Mouse (Mus musculus): ENCODE data around the gene Catsperd. TPM values are rescaled to one million over a fixed set of nuclear protein-coding genes. Genes with fewer than 3 reads are reported as not detected.
A peak's percentile ranks its signal among the peaks of the same experiment; 100 is the strongest.

Catsperd gene
- polyA plus RNA-seq, 1 experiment: 3.7 TPM

DNA sequence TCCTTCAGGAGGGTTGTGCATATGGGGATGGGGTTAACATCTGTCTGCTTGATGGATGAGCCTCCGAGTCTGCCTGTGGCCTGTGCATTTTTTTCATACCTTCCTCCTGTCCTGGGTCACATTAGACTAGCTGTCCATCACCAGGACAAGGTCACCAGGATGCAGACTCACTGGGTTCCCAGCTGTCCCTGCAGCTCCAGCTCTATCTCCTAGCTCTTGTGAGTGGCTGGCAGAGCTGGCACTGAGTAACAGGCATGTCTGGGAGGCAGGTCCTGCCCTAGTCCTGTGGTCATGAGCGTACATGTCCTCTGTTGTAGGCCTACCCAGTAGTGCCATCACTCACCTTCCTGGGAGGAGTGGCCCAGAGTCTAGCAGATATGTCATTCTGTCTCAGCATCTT is 72.5 kb downstream of the Catsperd start:
- H3K9me3 ChIP-seq (replicated peaks; ENCODE audit: control insufficient read depth, insufficient read depth, low read length, poor library complexity, severe bottlenecking): no peaks in the 10 kb centered on the region
- H3K9ac ChIP-seq (ENCODE audit: low read depth, poor library complexity, severe bottlenecking): no peak overlapping the region
- TF ChIP-seq EP300 (IDR thresholded peaks at IDR 0.05; ENCODE audit: insufficient read depth, low read depth, low read length): no peak
- no peak for TF ChIP-seq CTCF (IDR thresholded peaks at IDR 0.05; ENCODE audit: low read depth, low read length)
- no peak for TF ChIP-seq POLR2A (IDR thresholded peaks at IDR 0.05; ENCODE audit: insufficient read depth, low read length)
- H3K36me3 ChIP-seq (ENCODE audit: control insufficient read depth, insufficient read depth, low read length, poor library complexity, severe bottlenecking): peaks cover 55% of the 10 kb centered on the region
- H3K4me3 ChIP-seq (ENCODE audit: low read depth, low read length): no peak overlapping the region
- no peak overlapping the region for H3K27ac ChIP-seq (ENCODE audit: insufficient read depth, low read length)
- no peaks in the 10 kb centered on the region for H3K4me1 ChIP-seq (ENCODE audit: control insufficient read depth, insufficient read depth, low read length)
- H3K27me3 ChIP-seq (ENCODE audit: control insufficient read depth, insufficient read depth, low read length, poor library complexity, severe bottlenecking): no peaks in the 10 kb centered on the region

DNA sequence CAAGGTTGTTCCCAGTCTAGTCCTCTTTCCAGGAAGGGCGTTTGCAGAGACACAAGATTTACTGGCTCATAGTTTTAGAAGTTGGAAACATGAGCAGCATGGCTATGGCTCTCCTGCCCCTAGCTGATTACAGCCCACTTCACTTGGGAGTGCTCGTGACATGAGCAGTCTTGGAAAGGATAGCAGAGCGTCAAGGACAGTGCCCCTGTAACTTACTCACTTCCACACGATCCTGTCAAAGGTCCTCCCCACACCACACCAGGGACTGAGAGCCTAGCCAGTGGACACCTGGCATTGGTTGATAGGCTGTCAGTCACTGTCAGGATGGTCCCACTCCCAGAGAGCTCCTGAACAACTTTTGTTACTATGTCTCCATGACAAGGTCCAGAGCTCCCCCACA is 75.1 kb downstream of the Catsperd start:
- Histone ChIP-seq H3K4me3 (ENCODE audit: low read depth, low read length) (no peak overlapping the region), H3K4me1 (ENCODE audit: control insufficient read depth, insufficient read depth, low read length) (peaks cover 10% of the 10 kb centered on the region), H3K36me3 (ENCODE audit: control insufficient read depth, insufficient read depth, low read length, poor library complexity, severe bottlenecking) (peaks cover 69% of the 10 kb centered on the region), H3K9ac (ENCODE audit: low read depth, poor library complexity, severe bottlenecking) (no peak overlapping the region), H3K9me3 (replicated peaks; ENCODE audit: control insufficient read depth, insufficient read depth, low read length, poor library complexity, severe bottlenecking) (no peaks in the 10 kb centered on the region), H3K27ac (ENCODE audit: insufficient read depth, low read length) (no peak overlapping the region), H3K27me3 (ENCODE audit: control insufficient read depth, insufficient read depth, low read length, poor library complexity, severe bottlenecking) (no peaks in the 10 kb centered on the region)
- TF ChIP-seq CTCF (IDR thresholded peaks at IDR 0.05; ENCODE audit: low read depth, low read length): no peak
- no peak for TF ChIP-seq EP300 (IDR thresholded peaks at IDR 0.05; ENCODE audit: insufficient read depth, low read depth, low read length)
- no peak for TF ChIP-seq POLR2A (IDR thresholded peaks at IDR 0.05; ENCODE audit: insufficient read depth, low read length)

DNA sequence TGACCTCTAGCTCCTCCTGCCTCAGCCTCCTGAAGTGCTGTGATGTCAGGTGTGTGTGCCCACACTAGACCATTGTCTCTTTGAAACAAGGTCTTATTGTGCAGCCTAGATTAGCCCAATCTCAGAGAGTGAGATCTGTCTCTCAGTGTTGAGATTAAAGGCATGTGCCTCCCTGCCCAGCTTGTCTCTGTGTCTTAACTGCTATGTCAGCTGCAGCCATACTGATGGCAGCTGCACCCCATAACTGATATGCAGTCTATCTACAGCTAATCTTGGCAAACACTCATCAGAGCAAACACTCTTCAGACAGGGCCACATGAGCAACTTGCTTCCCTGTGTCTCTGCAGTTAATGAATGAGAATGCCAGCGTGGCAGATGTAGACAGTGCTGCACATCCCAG is 78.6 kb downstream of the Catsperd start:
- H3K36me3 ChIP-seq (ENCODE audit: control insufficient read depth, insufficient read depth, low read length, poor library complexity, severe bottlenecking): peaks cover 61% of the 10 kb centered on the region
- no peak for TF ChIP-seq CTCF (IDR thresholded peaks at IDR 0.05; ENCODE audit: low read depth, low read length)

DNA sequence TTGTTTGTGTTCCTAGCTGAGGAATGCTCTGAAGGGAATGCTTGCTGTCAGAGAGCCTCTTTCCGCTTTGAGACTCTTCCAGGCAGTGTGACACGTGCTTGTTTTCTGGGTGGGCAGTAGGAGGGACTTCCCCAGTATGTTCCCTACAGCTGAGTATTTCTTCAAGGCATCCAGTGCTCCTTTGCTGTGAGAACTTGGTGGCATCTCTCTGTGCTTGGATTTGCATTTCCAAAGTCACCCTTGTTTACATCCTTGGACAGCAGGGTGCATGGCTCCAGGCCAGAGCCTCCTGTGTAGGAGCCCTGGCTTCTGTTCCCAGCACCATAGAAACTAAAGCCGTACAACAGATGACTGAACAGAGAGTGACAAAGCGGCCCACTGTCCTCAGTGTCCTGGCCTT is 80.7 kb downstream of the Catsperd start:
- Histone ChIP-seq H3K27ac (ENCODE audit: insufficient read depth, low read length) (peak overlapping the region; percentile 65), H3K9ac (ENCODE audit: low read depth, poor library complexity, severe bottlenecking) (no peak overlapping the region), H3K4me3 (ENCODE audit: low read depth, low read length) (no peak overlapping the region), H3K9me3 (replicated peaks; ENCODE audit: control insufficient read depth, insufficient read depth, low read length, poor library complexity, severe bottlenecking) (no peaks in the 10 kb centered on the region), H3K36me3 (ENCODE audit: control insufficient read depth, insufficient read depth, low read length, poor library complexity, severe bottlenecking) (peaks cover 48% of the 10 kb centered on the region), H3K27me3 (ENCODE audit: control insufficient read depth, insufficient read depth, low read length, poor library complexity, severe bottlenecking) (no peaks in the 10 kb centered on the region), H3K4me1 (ENCODE audit: control insufficient read depth, insufficient read depth, low read length) (peaks cover 13% of the 10 kb centered on the region)
- TF ChIP-seq EP300 (IDR thresholded peaks at IDR 0.05; ENCODE audit: insufficient read depth, low read depth, low read length) (peak; percentile 96), CTCF (IDR thresholded peaks at IDR 0.05; ENCODE audit: low read depth, low read length) (no peak)

More for the DNA sequence above, 78.6 kb downstream of the Catsperd start:
- H3K27me3 ChIP-seq (ENCODE audit: control insufficient read depth, insufficient read depth, low read length, poor library complexity, severe bottlenecking): no peaks in the 10 kb centered on the region
- H3K9ac ChIP-seq (ENCODE audit: low read depth, poor library complexity, severe bottlenecking): no peak overlapping the region
- H3K4me1 ChIP-seq (ENCODE audit: control insufficient read depth, insufficient read depth, low read length): peaks cover 13% of the 10 kb centered on the region
- no peaks in the 10 kb centered on the region for H3K9me3 ChIP-seq (replicated peaks; ENCODE audit: control insufficient read depth, insufficient read depth, low read length, poor library complexity, severe bottlenecking)
- no peak overlapping the region; the same call in 1 of the 2 replicates for H3K27ac ChIP-seq (ENCODE audit: insufficient read depth, low read length)
- no peak overlapping the region for H3K4me3 ChIP-seq (ENCODE audit: low read depth, low read length)

DNA sequence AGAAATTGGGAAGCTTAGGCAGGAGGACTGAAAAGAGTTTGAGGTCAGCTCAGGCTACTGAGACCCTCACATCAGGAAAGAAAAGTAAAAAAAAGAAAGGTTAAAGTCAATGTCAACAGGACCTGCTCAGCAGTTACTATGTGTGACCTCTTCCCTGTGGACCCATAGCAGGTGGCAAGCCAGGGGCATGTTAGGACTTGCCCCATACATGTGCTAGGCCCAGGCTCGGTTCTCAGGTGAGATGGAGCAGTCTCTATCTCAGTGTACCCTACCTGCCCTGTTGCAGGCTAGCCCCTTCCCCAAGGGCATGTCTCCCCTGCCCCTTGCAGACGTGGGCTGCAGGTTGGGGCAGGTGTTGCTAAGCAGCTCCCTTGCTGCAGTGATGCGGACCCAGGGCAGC is 81.8 kb downstream of the Catsperd start:
- peak overlapping the region; percentile 10 for H3K4me3 ChIP-seq (ENCODE audit: low read depth, low read length)
- peak overlapping the region; percentile 3; the same call in 1 of the 2 replicates for H3K9ac ChIP-seq (ENCODE audit: low read depth, poor library complexity, severe bottlenecking)

More for the DNA sequence above, 81.8 kb downstream of the Catsperd start:
- Histone ChIP-seq H3K36me3 (ENCODE audit: control insufficient read depth, insufficient read depth, low read length, poor library complexity, severe bottlenecking) (peaks cover 40% of the 10 kb centered on the region), H3K27ac (ENCODE audit: insufficient read depth, low read length) (peak overlapping the region; percentile 65), H3K4me1 (ENCODE audit: control insufficient read depth, insufficient read depth, low read length) (peaks cover 13% of the 10 kb centered on the region), H3K9me3 (replicated peaks; ENCODE audit: control insufficient read depth, insufficient read depth, low read length, poor library complexity, severe bottlenecking) (no peaks in the 10 kb centered on the region), H3K27me3 (ENCODE audit: control insufficient read depth, insufficient read depth, low read length, poor library complexity, severe bottlenecking) (no peaks in the 10 kb centered on the region)
- TF ChIP-seq CTCF (IDR thresholded peaks at IDR 0.05; ENCODE audit: low read depth, low read length): no peak
- peak; percentile 99 for TF ChIP-seq EP300 (IDR thresholded peaks at IDR 0.05; ENCODE audit: insufficient read depth, low read depth, low read length)
- no peak for TF ChIP-seq POLR2A (IDR thresholded peaks at IDR 0.05; ENCODE audit: insufficient read depth, low read length)

Other genes starting within 250 kb of the Catsperd start
- 149 and 159 TPM in 2 replicates for gene Ptprs, start 151.7 kb upstream of the Catsperd start, polyA plus RNA-seq (2011; ENCODE audit: insufficient read depth, insufficient read length, low read depth, missing spikeins)
- gene Znrf4, start 115.7 kb upstream of the Catsperd start, polyA plus RNA-seq (2011; ENCODE audit: insufficient read depth, insufficient read length, low read depth, missing spikeins): not detected in 2 replicates
- gene Gm20219, start 73.8 kb upstream of the Catsperd start, polyA plus RNA-seq (2011; ENCODE audit: insufficient read depth, insufficient read length, low read depth, missing spikeins): 1.1 and 2.3 TPM in 2 replicates
- 107 and 117 TPM in 2 replicates for gene Safb2, start 43.6 kb upstream of the Catsperd start, polyA plus RNA-seq (2011; ENCODE audit: insufficient read depth, insufficient read length, low read depth, missing spikeins)
- gene Safb, start 43.3 kb upstream of the Catsperd start, polyA plus RNA-seq (2011; ENCODE audit: insufficient read depth, insufficient read length, low read depth, missing spikeins): 99.4 and 111 TPM in 2 replicates
- 105 and 131 TPM in 2 replicates for gene 2410015M20Rik, start 18.4 kb upstream of the Catsperd start, polyA plus RNA-seq (2011; ENCODE audit: insufficient read depth, insufficient read length, low read depth, missing spikeins)
- 704 and 766 TPM in 2 replicates for gene Rpl36, start 14.7 kb upstream of the Catsperd start, polyA plus RNA-seq (2011; ENCODE audit: insufficient read depth, insufficient read length, low read depth, missing spikeins)
- 60.3 and 62.1 TPM in 2 replicates for gene Lonp1, start 1.3 kb upstream of the Catsperd start, polyA plus RNA-seq (2011; ENCODE audit: insufficient read depth, insufficient read length, low read depth, missing spikeins)
- gene Ranbp3, start 45.2 kb downstream of the Catsperd start, polyA plus RNA-seq (2011; ENCODE audit: insufficient read depth, insufficient read length, low read depth, missing spikeins): 72.6 and 75.6 TPM in 2 replicates
- 152 and 177 TPM in 2 replicates for gene Ndufa11, start 89.6 kb downstream of the Catsperd start, polyA plus RNA-seq (2011; ENCODE audit: insufficient read depth, insufficient read length, low read depth, missing spikeins)
- 23.2 and 24.2 TPM in 2 replicates for gene Vmac, start 89.9 kb downstream of the Catsperd start, polyA plus RNA-seq (2011; ENCODE audit: insufficient read depth, insufficient read length, low read depth, missing spikeins)
- 8.1 and 10.8 TPM in 2 replicates for gene Nrtn, start 129.4 kb downstream of the Catsperd start, polyA plus RNA-seq (2011; ENCODE audit: insufficient read depth, insufficient read length, low read depth, missing spikeins)
- gene Dus3l, start 136.6 kb downstream of the Catsperd start, polyA plus RNA-seq (2011; ENCODE audit: insufficient read depth, insufficient read length, low read depth, missing spikeins): 18.4 and 18.9 TPM in 2 replicates
- gene Prr22, start 142.1 kb downstream of the Catsperd start, polyA plus RNA-seq (2011; ENCODE audit: insufficient read depth, insufficient read length, low read depth, missing spikeins): not detected in 2 replicates
- gene Rfx2, start 202.9 kb downstream of the Catsperd start, polyA plus RNA-seq (2011; ENCODE audit: insufficient read depth, insufficient read length, low read depth, missing spikeins): 27.5 and 30.5 TPM in 2 replicates
- gene Acsbg2, start 246.3 kb downstream of the Catsperd start, polyA plus RNA-seq (2011; ENCODE audit: insufficient read depth, insufficient read length, low read depth, missing spikeins): 0.46 and 0.68 TPM in 2 replicates
- gene 1700061G19Rik, start 247.3 kb downstream of the Catsperd start, polyA plus RNA-seq (2011; ENCODE audit: insufficient read depth, insufficient read length, low read depth, missing spikeins): 8.0 and 8.4 TPM in 2 replicates